Mouse (Mus musculus) left cerebral cortex, adult 6 months (tissue): ENCODE results near the gene Herc1. TPM values are rescaled to one million over a fixed set of nuclear protein-coding genes. Genes with fewer than 3 reads are reported as not detected.

ENCODE experiments used
- long read RNA-seq, 2 experiments: library from polyadenylated mRNA; unstranded; transcript quantifications; one replicate each; pipeline ENCODE4 v2.0.0; 2019 to 2020
- polyA plus RNA-seq: library from polyadenylated mRNA; unstranded; fragments of <200 nt; fragmentation: Nextera tagmentation; gene quantifications from 2 replicates; pipeline ENCODE4 v1.2.3, GENCODE M21; 2021

Gene Herc1
- 11.3 and 12.5 TPM in 2 replicates for polyA plus RNA-seq
- long read RNA-seq, experiment 1, partial matches to known transcripts: 77 of 94 reads
- long read RNA-seq, experiment 1, other reads (novel, unspliced or antisense): 16 of 94 reads
- long read RNA-seq, experiment 2, partial matches to known transcripts: 67 of 74 reads
- long read RNA-seq, experiment 2, other reads (novel, unspliced or antisense): 6 of 74 reads

GRCm38 (mm10) chr9:66349860-66350787, at the start of gene Herc1:
Herc1 (plus strand) TSS chr9:66350450.

GRCm38 (mm10) chr9:66514256-66514770, 164.1 kb downstream of the Herc1 start, which contains the start of gene Fbxl22:
Fbxl22 (minus strand) TSS chr9:66514593.

Other genes with a start within 250 kb of the Herc1 start
- gene Snx1, start 223.9 kb upstream of the Herc1 start, polyA plus RNA-seq: 62.4 and 71.0 TPM in 2 replicates
- 50.2 and 59.6 TPM in 2 replicates for gene Ciao2a, start 223.8 kb upstream of the Herc1 start, polyA plus RNA-seq
- 4.6 and 5.2 TPM in 2 replicates for gene Dapk2, start 192.2 kb upstream of the Herc1 start, polyA plus RNA-seq
- 0.15 and 0.26 TPM in 2 replicates for gene Fbxl22, start 164.1 kb downstream of the Herc1 start, polyA plus RNA-seq
- gene Usp3, start 242.7 kb downstream of the Herc1 start, polyA plus RNA-seq: 15.4 and 25.0 TPM in 2 replicates